Mouse (Mus musculus) embryonic facial prominence, embryonic 11.5 days (tissue): Measurements from ENCODE around the gene Fxr2. TPM values are rescaled to one million over a fixed set of nuclear protein-coding genes. Genes with fewer than 3 reads are reported as not detected.

Experiments
- ATAC-seq: fragments of 200-750 bp; cut with Nextera tagmentation; replicated peaks from 2 replicates; pipeline ENCODE4 v1.8.0; 2017; ENCODE audit warnings: low read depth; ENCODE audit not compliant: insufficient number of reproducible peaks, low FRiP score, low TSS enrichment
- DNase-seq: peaks from one replicate; pipeline ENCODE4 v3.0.0-alpha.2; 2015; ENCODE audit warnings: low spot score
- H3K27ac ChIP-seq: fragments of 300-500 bp; sonication (generic); replicated peaks from 2 replicates; pipeline ENCODE4 v1.5.1; 2014; ENCODE audit warnings: mild to moderate bottlenecking, low read depth, low read length, control low read depth
- H3K27me3 ChIP-seq: fragments of 300-500 bp; sonication (generic); 2 replicates; pipeline ENCODE4 v1.6.1; 2014; ENCODE audit warnings: mild to moderate bottlenecking, low read length, moderate library complexity, mixed read lengths; ENCODE audit not compliant: control insufficient read depth, insufficient read depth
- H3K36me3 ChIP-seq: fragments of 300-500 bp; sonication (generic); replicated peaks from 2 replicates; pipeline ENCODE4 v1.6.1; 2014; ENCODE audit warnings: low read depth, mild to moderate bottlenecking, low read length, moderate library complexity, mixed read lengths; ENCODE audit not compliant: control insufficient read depth, insufficient read depth
- H3K4me1 ChIP-seq: fragments of 300-500 bp; sonication (generic); 2 replicates; pipeline ENCODE4 v1.6.1; 2014; ENCODE audit warnings: low read length, mixed read lengths; ENCODE audit not compliant: control insufficient read depth, insufficient read depth
- H3K4me2 ChIP-seq: fragments of 300-500 bp; sonication (generic); 2 replicates; pipeline ENCODE4 v1.6.1; 2014; ENCODE audit warnings: low read depth, mild to moderate bottlenecking, control low read depth, low read length, moderate library complexity
- H3K4me3 ChIP-seq: fragments of 300-500 bp; sonication (generic); 2 replicates; pipeline ENCODE4 v1.5.1; 2014; ENCODE audit warnings: low read depth, low read length, control low read depth
- H3K9ac ChIP-seq: fragments of 300-500 bp; sonication (generic); replicated peaks from 2 replicates; pipeline ENCODE4 v1.6.1; 2014; ENCODE audit warnings: mild to moderate bottlenecking, control low read depth, low read length
- H3K9me3 ChIP-seq: fragments of 300-500 bp; sonication (generic); replicated peaks from 2 replicates; pipeline ENCODE4 v1.6.1; 2016; ENCODE audit warnings: mild to moderate bottlenecking, low read length, inconsistent platforms, mixed read lengths; ENCODE audit not compliant: control insufficient read depth
- WGBS: fragments of 180-500 bp; shearing (Covaris S2); extraction: QIAGEN DNeasy Blood & Tissue Kit; methylation state at CpG from one replicate; pipeline ENCODE4 v1.1.7; 2014; 5-methylcytosine and 5-hydroxymethylcytosine counted together
- polyA plus RNA-seq: library from polyadenylated mRNA; unstranded; fragments of >200 nt; fragmentation: Nextera tagmentation; extraction: Ambion mirVana; gene quantifications from 2 replicates; pipeline ENCODE4 v1.2.1, GENCODE M21; 2014

Fxr2 gene
- polyA plus RNA-seq, 1 experiment from 2014 or later = 24.3 TPM

DNA sequence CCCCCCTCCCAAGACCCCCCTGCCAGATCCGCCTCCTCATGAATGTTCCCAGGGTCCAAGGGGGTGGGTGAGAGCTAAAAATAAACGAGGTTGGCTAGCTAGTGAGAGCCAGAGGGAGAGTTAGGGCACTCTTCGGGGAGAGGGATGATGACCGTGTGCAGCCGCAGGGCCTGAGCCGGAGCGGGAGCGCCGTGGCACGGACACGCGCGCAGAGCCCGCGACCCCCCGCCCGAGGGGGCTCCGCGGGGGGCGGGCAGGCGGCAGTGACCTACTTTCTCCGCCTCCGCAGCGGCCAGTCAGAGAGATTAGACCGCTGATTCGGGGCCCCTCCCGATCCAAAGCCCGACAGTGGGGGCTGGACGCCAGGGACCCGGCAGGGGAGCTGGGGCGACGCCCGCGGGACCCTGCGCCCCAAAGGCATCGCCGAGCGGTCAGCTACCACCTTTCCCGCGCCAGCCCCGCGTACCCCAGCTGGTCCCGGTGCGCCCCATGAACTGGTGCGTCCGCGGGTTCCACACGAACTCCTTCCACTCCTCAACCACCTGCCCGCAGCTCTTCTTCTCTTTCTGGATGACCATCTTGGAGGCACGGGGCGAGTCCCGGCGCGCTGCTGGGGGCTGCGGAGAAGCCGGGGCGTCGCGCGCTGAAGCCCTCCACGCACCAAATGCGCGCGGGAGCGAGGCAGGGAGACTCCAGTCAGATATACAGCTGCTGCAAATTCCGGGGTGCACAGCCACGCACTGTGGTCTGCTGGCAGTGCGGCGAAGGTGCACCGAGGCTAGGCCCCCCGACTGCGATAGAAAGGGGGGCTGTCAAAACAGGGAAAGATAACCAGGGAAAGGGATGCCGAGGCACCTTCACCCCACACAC, 27.8 kb upstream of the Fxr2 start:
- DNase-seq = peak; percentile 18
- H3K27me3 ChIP-seq = peaks cover 10% of the 10 kb centered on the region

DNA sequence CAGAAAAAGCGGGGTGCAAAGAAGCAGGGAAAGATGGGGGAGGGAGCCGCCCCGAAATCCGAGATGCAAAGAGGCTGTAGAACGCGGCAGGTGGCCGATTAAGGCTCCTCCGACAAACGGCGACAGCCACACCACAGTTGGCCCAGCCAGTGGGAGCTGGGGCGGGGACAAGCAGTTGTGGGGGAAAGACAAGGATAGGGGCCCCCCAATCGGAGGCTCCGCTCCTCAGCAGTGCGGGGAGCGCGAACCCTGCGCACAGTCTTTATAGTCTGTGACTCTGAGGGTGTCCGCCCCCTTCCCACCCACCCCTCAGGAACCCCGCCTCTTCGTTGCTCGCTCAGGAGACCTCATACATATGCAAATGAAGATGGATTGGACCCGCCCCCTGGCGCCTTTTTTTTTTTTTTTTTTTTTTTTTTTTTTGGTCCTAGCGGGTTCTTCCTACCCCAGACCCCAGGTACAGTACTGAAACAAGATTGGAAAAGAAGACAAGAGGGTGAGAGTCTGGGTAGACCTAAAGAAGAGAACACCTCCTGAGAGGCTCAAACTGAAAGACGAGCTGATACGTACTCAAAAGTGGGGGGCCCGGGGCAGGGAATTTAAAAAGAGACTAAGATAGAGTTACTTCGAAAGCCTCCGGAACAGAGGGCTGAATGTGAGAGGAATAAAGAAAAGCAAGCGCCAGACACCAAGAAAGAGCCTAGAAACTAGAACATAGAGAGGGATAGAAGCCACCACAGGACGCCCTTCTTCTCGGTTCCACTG, 26.9 kb upstream of the Fxr2 start, which contains the start of gene Atp1b2:
Gene Atp1b2 (minus strand): TSS at position 217 of the 765 bp plus-strand sequence.
- Histone ChIP-seq H3K27me3 (peaks cover 10% of the 10 kb centered on the region), H3K9me3 (no peaks in the 10 kb centered on the region), H3K4me2 (peak within 1 kb of the TSS; percentile 100), H3K36me3 (no peaks in the 10 kb centered on the region), H3K4me1 (no peaks in the 10 kb centered on the region; the same call in 1 of the 2 replicates), H3K27ac (peak within 1 kb of the TSS; percentile 25; the same call in 1 of the 2 replicates), H3K9ac (peak within 1 kb of the TSS; percentile 64), H3K4me3 (peak within 1 kb of the TSS; percentile 56)
- 3% methylated on average over 32 of the region's 32 CpGs for WGBS
- peak; percentile 81 for DNase-seq
- ATAC-seq = peak; percentile 82

More for the DNA sequence above, 27.8 kb upstream of the Fxr2 start:
- Histone ChIP-seq H3K4me3 (peak overlapping the region; percentile 56), H3K36me3 (no peaks in the 10 kb centered on the region), H3K9me3 (no peaks in the 10 kb centered on the region), H3K9ac (peak overlapping the region; percentile 64), H3K4me1 (peaks cover 3% of the 10 kb centered on the region), H3K27ac (no peak overlapping the region), H3K4me2 (peak overlapping the region; percentile 100)
- peak; percentile 14; the same call in 1 of the 2 replicates for ATAC-seq
- under 1% methylated on average over 64 of the region's 73 CpGs for WGBS

GRCm38 (mm10) chr11:69606491-69606795, 26.3 kb upstream of the Fxr2 start:
- Histone ChIP-seq H3K9me3 (no peaks in the 10 kb centered on the region), H3K4me3 (no peak overlapping the region; the same call in 1 of the 2 replicates), H3K4me2 (peak overlapping the region; percentile 100; the same call in 1 of the 2 replicates), H3K27ac (peak overlapping the region; percentile 25; the same call in 1 of the 2 replicates), H3K27me3 (peaks cover 10% of the 10 kb centered on the region), H3K9ac (no peak overlapping the region; the same call in 1 of the 2 replicates), H3K36me3 (no peaks in the 10 kb centered on the region), H3K4me1 (no peaks in the 10 kb centered on the region)
- ATAC-seq (no peak), DNase-seq (no peak)
- WGBS = 67% methylated on average over 2 of the region's 2 CpGs

DNA sequence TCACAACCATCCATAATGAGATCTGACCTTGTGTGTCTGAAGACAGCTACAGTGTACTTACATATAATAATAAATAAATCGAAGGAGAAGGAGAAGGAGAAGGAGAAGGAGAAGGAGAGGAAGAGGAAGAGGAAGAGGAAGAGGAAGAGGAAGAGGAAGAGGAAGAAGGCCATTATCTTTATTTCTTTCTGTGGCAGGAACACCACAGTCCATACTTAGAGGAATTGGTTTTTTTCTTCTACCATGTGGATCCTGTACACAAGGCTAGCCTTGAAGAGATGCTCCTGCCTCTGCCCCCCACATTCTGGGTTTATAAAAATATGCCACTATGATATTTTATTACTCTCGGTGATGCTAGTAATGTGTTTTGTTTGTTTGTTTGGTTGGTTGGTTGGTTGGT, 26.0 kb upstream of the Fxr2 start:
- Histone ChIP-seq H3K4me3 (no peak overlapping the region), H3K4me1 (no peaks in the 10 kb centered on the region), H3K36me3 (no peaks in the 10 kb centered on the region), H3K27ac (no peak overlapping the region), H3K9me3 (no peaks in the 10 kb centered on the region), H3K4me2 (no peak overlapping the region), H3K9ac (no peak overlapping the region), H3K27me3 (peaks cover 10% of the 10 kb centered on the region)
- DNase-seq (no peak), ATAC-seq (no peak)
- WGBS = 91% methylated on average over 2 of the region's 2 CpGs

DNA sequence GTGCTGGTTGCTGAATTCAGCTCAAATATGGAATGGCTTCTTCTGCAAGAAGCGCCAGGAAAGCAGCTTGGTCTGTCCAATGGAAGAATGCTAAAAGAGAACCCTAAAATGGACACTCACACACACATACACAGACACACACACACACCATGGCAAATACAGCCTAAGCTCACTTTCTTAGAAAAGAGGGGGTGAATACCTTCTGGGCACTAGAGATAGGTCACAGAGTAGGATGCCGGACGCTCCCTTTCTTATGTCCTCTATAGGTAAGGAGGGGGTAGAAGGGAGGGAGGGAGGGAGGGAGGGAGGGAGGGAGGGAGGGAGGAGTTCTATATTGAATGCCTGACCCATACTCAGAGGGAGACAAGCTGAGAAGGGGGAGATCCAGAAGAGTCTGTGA, 24.3 kb upstream of the Fxr2 start:
- no peaks in the 10 kb centered on the region; the same call in 1 of the 2 replicates for H3K4me1 ChIP-seq
- no peak overlapping the region for H3K27ac ChIP-seq
- no peak overlapping the region for H3K4me2 ChIP-seq
- H3K9ac ChIP-seq = no peak overlapping the region
- H3K36me3 ChIP-seq = no peaks in the 10 kb centered on the region
- no peak overlapping the region for H3K4me3 ChIP-seq
- DNase-seq (no peak), ATAC-seq (no peak)
- H3K27me3 ChIP-seq = peaks cover 10% of the 10 kb centered on the region
- WGBS = 88% methylated on average over 3 of the region's 3 CpGs
- H3K9me3 ChIP-seq = no peaks in the 10 kb centered on the region

DNA sequence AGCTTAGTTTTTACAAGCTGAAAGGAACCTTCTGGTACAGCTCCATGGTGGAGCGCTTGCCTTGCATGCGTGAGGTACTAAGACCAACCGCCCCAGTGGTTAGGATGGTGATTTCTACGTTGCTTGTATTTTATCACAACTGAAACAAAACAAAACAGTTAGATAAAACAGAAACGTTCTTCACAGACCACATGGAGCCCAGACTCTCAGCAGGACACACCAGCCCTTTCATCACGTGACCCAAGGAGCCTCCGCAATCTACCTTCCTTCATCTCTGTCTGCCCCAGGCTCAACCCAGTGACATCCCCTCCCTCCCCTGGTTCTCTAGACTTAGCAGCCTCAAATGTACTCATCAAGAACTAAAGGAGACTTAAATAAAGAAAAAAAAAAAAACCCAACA, 23.4 kb upstream of the Fxr2 start:
- Histone ChIP-seq H3K9me3 (no peaks in the 10 kb centered on the region), H3K27me3 (peaks cover 6% of the 10 kb centered on the region; the same call in 1 of the 2 replicates), H3K36me3 (no peaks in the 10 kb centered on the region), H3K27ac (no peak overlapping the region), H3K4me1 (no peaks in the 10 kb centered on the region; the same call in 1 of the 2 replicates), H3K4me2 (no peak overlapping the region), H3K9ac (no peak overlapping the region), H3K4me3 (no peak overlapping the region)
- DNase-seq (no peak), ATAC-seq (no peak)
- 61% methylated on average over 7 of the region's 7 CpGs for WGBS

DNA sequence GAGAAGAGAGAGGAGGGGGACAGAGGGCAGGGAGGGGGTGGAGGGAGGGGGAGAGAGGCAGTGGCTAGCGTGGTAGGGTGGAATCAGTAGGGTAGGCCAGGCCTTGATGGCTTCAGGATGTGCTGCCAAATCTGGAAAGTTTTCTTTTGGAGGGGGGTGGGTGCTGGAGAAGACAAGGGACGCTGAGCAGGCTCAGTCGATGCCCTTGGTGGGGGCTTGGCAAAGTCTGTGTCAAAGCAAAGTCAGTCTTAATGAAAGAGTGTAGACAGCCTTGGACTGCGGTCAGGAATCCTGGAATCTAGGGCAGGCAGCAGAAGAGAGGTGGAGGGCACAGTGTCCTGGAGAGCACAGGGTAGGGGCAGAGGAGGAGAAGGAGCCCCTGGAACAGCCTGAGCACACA, 21.9 kb upstream of the Fxr2 start:
- ATAC-seq (no peak), DNase-seq (no peak)
- H3K4me2 ChIP-seq = no peak overlapping the region
- WGBS = 60% methylated on average over 4 of the region's 4 CpGs
- H3K36me3 ChIP-seq = no peaks in the 10 kb centered on the region
- no peaks in the 10 kb centered on the region for H3K9me3 ChIP-seq
- no peak overlapping the region for H3K4me3 ChIP-seq
- H3K9ac ChIP-seq = no peak overlapping the region
- no peaks in the 10 kb centered on the region for H3K27me3 ChIP-seq
- H3K27ac ChIP-seq = no peak overlapping the region
- no peaks in the 10 kb centered on the region; the same call in 1 of the 2 replicates for H3K4me1 ChIP-seq
